Mouse (Mus musculus): ENCODE measurements around the gene Gng2.
A peak's percentile ranks its signal among the peaks of the same experiment; 100 is the strongest.
"Not testable (repeated sequence)": the region's sequence is repeated elsewhere in the genome, so short reads cannot be mapped to it uniquely, and the experiment has no call there.

The Gng2 gene

DNA sequence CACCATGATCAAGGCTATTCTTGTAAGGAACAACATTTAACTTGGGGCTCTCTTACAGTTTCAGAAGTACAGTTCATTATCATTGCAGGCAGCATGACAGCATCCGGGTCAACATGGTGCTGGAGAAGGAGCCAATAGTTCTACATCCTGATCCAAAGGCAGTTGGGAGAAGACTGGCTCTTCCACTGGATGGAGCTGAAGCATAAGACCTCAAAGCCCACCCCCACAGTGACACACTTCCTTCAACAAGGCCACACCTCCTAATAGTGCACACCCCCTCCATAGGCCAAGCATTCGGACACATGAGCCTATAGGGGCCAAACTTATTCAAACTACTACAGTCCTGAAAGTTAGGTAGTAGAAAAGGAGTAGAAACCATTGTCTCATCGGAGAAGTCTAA lies 42.3 kb downstream of the Gng2 start:
- DNase-seq = no peak

DNA sequence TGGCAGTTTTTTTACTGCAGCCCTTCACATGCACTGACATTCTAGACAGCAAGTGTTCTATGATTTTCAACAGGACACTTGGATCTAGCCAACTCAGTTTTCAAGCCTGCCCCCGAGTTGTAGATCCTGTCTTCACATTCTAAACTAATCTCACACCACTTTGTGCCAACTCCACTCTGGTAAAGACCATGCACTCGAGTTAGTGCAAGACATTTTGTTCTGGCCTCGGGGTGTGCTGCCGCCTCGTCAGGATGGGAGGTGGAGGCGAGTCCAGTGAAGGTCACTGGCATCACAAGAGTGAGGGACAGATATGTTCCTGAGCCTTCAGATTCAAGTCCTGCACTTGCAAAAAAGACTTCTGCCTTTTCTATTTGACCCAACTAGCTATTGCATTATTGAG lies 44.1 kb downstream of the Gng2 start:
- no peak for DNase-seq

DNA sequence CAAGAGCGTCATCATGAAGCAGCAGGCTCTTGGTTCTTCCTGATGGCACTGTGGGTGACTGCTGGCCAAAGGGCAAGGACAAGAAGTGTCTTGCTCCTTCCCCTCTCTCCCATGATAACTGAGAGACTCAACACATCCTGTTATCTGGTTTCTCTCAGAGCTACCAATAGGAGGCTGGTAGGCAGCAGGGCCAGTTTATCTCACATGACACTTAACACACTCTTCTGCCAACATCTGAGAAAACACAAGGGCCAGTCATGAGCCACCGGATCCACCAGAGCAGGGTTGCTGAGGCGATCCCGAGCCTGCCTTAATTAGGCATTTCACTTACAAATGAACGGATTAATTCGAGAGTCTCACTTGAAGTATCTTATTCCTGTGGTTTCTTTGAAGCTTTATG lies 49.5 kb downstream of the Gng2 start:
- DNase-seq = no peak

DNA sequence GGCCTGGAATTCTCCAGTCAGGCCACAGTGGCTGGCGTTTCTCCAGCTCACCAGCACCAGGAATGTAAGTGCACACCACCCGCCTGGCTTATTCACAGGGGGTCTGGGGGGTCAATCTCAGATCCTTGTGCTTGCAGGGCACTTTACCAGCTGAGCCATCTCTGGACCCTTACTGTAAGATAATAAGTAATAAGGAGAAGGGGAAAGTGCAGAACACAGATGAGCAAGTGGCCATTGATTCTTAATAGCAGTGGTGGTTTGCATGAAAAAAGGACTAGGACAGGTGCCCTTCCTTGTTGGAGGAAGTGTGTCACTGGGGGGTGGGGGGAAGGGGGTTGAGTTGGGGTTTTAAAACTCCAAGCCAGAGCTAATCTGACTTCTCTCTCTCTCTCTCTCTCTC lies 50.3 kb downstream of the Gng2 start:
- DNase-seq = no peak

DNA sequence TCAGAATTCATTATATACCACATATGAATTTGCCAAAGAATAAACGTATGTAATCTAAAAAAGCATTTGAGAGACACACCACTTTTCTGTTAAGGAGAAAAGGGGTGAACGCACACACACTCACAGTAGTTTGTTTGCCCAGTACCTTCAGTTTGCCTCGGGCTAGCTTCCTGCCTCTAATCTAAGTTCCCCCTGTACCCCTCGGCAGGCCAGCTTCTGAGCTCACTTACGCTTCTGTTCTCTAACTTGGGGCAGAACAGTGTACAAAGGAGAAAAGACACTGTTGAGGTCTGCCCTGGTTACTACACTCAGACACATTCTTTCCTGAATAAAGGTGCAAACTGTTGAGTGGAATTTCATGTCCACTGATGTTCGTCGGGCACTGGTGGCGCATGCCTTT lies 51.1 kb downstream of the Gng2 start:
- DNase-seq = no peak

DNA sequence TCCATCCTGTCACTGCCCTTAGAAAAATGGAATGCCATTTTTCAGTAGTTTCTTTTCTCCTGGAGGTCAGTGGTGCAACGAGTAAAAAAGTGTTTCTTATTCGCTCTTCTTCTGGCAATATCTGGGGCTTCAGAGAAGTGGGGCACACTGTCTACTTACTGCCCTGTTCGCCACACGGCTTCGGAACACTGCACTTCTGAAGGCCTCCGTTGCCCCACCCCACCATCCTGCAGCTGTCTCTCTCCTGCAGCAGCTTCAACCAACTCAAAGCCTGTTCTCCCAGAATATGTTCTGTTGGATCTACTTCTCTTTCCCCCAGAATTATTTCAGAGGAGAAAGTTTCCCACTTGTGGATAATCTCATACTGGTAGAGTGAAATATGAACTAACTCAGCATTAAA lies 52.3 kb downstream of the Gng2 start:
- DNase-seq = no peak

DNA sequence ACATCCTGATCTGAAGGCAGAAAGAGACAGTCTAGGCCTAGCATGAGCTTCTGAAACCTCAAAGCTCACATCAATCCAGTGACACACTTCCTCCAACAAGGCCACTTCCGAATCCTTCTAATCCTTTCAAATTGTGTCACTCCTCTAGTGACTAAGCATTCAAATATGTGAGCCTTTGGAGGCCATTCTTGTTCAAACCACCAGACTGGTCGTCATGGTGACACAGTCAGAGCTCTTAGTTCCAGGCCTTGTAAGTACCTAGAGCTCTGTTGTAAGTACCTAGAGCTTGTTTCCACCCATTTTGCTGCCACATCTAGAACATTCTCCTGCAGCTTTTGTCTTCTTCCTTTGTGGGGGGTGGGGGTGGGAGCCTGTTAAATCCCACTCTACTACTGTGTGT lies 53.3 kb downstream of the Gng2 start:
- no peak for DNase-seq

DNA sequence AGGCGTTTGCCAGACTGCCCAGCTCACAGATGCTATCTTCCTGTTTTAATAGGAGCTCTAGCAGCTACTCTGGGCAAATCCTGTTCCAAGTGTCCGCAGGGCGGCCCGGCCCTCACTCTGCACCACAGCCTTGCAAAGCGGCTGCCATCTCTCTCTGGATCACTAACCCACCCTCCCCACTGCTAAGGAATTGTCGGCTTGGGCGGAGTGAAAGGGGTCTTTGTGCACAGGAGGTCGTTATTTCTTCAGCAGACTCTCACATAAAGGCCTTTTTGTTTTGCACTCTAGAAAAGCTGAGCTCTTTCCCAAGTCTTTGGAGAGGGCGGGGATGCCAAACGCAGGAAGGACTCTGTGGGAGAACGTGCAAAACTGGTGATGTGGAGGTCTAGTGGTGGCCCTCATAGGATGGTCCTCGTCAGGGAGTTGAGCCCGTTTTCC lies 57.2 kb downstream of the Gng2 start:
- DNase-seq = no peak

DNA sequence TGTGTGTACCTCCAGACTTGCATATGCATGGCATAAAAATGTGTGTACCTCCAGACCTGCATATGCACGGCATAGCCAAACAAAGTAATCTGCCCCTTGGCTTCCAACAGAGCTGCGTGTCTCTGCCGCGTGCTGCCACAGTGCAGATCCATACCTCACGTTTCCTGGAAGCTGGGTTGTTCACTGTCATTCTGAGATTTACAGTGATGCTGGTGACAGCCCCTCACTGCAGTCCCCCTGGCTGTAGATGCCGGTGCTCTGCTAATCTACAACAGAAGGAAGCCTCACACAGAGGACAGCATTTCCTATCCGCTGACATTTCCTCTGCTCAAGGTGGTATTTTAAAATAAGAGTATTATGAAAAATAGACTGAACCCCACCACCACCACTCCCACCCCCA lies 57.6 kb downstream of the Gng2 start:
- no peak for DNase-seq

DNA sequence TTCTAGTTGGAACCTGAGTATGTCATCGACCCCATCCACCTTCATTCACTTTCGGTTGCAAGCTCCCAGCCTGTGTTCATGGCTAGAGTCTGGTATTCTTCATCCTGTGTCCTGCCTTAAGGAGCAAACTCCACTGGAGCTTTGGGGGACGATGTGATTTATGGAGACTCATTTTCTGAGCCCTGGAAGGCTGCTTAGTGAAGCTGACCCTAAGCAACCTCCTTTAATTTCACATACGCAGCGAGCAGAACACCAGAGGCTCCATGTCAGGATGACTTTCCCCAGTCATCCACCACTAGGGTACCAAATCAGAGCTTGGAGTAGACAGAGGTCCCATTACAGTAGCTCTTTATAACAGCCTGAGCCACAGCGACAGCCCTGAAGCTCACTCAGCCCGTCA lies 59.9 kb downstream of the Gng2 start:
- no peak for DNase-seq

DNA sequence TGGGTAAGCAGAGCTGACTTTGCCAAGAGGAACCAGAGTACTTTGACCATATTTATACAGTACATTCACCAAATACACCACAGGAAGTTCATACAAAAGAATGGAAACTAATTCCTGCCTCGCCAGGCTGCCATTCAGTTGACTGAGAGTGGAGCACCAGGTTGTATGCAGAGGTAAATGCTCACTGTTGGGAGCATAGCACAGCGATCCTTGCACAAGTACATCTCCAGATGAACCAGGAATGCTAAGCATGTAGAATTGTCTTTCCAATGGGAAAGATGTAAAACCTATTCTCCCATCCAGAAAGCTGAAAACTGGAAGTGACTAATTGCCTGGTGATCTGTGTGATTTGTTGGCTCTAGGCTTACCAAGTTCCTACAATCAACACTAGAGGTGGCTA lies 61.1 kb downstream of the Gng2 start:
- no peak for DNase-seq

DNA sequence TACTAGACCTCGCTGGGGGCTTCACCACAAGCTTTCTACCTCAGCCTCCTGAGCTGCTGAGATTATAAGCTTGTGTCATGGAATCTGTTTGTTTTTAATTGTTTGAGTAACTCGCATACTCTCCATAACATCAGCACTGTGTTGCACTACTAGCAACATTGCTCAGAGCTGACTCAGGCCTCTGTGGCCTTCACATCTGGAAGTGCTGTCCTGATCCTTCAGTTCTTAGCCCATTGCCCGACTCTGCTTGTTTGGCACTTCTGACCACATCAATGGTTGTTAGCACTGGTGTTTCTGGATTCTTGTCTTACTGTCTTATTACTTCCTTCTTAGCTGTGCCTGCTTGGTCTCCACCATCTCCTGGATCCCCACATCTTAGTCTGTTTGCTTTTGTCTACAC lies 64.5 kb downstream of the Gng2 start:
- no peak for DNase-seq

DNA sequence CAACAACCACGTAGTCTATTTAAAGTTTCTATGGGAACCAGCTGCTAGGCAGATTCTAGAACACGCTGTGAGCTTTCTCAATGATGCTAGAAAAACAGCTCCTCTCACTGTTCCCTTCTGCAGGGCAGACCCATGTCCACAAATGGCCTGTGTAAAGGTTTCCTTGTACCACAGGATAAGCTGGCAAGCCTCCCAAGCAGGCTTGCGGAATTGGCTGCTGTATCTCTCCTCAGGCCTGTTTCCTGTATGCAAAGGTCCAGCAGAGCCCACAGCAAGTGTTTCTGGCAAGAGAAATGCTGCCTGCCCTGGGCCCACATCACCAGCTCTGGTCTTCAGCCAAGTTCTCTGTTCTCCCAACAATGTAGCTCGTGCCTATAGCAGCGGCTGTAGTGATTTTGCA lies 71.8 kb downstream of the Gng2 start:
- peak; percentile 72 to 75 for DNase-seq

DNA sequence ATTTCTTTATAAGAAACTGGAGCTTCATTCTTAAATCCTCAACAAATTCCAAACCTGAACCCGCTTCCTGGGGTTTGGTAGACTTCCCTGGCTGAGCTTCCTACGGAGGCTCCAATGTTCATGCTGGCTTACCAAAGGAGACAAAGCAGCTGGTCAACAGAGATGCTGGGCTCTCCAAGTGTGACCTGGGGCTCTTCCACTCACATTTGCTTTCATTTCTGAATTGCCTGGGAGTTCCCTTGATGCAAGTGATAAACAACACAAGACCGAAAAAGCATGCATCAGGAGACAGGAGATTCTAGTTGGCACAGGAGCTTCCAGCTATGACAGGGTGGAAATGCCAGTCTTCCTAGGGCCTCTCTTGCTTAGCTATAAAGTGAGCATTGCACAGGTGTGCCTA lies 72.6 kb downstream of the Gng2 start:
- no peak for DNase-seq

DNA sequence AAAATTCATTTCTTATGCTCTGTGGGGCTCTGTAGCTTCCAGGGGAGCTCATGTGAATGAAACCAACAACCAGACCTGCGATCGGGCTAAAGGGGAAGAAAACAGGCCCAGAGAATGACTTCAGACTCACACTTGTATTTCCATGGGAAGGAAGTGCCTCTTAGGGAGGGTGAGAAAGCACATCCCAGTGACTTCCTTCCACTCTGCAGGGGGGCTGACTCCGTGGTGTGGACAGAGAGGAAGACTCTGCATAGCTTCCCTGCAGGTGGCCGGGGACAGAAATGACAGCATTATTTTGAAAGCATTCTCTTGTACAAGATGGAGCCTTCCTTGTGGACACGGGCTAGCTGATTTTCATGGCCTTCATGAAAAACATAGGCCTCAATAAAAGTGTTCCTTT lies 73.4 kb downstream of the Gng2 start:
- peak; percentile 35 for DNase-seq

DNA sequence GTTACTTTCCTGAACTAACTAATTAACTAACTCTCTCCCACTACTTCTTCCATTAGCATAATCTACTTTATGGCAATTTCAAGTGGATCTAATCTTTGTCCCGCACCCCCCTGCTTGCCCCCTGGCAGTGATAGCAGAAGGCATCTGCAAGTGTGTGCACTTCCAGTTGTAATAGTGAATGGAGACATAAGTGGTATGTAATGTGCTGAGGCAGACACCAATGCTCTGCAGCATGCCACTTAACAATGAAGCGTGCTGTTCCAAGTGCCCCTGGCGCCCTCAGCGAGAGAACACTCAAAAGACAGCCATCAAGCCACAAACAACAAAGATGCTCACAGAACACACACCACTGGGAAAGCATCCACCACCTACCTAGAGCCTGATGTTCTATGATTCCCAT lies 76.9 kb downstream of the Gng2 start:
- DNase-seq = no peak

DNA sequence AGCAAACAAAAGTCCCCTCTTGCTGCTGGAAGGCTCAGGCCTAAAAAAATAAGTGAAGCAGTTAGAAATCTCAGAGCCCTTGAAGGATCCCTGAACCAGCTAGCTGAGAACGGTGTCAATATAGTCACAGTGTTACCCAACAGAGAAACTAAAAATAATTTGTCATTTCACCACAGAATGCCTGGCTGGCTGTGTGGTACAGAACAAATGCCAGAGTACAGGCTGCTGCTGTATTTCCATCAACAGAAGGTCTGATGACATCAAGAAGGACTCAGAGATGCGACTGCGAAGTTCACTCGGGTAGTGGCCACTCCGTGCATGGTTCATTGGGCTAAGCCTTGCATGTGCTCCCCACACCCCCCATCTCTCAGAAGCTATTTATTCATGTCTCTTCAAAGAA lies 89.9 kb downstream of the Gng2 start:
- DNase-seq = no peak

DNA sequence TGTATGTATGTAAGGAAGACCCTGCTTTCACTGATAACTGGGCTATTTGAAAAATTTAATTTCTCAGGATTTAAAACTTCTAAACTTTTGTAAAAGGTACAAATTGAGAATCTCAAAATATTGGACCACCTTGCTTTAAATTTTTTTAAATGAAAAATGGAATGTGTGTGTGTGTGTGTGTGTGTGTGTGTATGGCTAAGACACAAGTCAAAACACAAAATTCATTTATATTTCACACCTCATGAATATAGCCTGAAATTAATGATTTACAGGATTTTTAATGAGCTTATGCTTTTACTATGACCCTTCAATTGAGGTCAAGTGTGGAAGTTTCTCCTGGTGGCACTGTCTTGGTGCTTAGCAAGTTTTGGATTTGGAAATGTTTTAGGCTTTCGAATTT lies 93.0 kb downstream of the Gng2 start:
- DNase-seq = peak in 1 of 2 experiments; percentile 52

DNA sequence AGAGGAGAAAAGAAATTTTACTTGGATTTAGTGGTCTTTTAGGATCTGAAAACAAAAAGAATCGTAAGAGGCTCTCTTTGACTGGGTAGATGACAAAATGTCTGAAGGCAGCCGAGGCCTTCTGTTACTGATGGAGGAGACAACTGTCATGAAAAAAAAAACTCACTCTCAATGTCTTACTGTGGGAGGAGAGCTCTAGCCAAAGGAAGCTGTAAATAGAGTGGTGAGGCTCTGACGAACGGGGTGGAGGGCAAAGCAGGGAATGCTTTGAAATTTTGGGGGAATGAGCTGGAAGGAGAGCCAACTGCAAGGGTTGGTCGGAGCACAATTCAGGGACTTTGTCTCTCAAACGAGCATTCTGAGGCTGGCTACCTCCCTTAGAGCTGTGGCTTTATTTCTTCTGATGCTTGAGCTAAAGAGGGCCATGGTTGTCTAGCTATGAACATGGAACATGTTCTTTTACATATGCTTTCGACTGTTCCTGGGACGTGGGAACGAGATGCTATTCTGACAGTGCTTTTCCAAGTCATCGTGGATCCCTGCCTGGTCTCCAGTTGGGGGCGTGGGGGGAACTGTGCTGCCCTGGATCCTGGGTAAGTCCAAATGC lies 103.1 kb downstream of the Gng2 start:
- no peak for DNase-seq

DNA sequence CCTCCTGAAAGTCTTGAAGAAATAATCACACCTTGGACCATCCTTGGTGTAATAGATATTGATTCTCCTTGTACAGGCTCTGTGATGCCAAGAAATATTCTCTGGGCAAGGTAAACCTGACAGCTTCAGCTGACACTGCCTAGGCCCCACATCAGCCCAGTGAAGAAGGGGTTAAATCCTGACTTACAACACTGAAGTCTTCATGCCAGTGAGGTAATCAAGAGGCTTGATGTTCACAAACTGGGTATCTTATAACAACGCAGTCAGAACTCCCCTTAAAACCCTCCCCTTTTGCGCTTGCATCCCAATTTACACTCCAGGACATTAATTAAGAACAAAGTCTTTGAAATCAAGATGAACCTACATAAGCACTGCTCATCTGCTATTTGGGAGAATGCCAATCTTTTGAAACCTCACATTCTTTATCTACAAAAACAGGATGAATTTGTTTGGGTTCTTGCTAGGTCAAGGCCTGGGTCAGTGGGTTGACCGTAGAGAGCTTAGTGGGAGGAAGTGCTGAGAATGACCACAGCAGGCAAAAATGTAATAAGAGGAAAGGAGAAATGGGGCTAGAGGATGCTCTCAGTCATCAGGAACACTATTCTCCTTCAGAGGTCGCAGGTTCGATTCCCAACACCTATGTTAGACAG lies 110.0 kb downstream of the Gng2 start:
- DNase-seq = peak; percentile 23 to 36

DNA sequence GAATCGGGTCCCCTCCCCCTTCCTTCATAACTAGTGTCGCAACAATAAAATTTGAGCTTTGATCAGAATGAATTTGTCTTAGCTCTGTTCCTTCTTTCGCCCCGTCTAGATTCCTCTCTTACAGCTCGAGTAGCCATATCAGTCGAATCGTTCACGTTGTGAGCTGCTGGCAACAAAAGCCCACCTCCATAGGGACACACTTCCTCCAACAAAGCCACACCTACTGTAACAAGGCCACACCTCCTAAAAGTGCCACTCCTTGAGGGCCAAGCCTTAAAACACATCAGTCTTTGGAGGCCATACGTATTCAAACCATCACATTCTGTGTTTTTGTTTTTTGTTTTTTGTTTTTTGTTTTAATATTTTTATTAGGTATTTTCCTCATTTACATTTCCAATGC lies 112.3 kb downstream of the Gng2 start:
- DNase-seq = not testable (repeated sequence)

DNA sequence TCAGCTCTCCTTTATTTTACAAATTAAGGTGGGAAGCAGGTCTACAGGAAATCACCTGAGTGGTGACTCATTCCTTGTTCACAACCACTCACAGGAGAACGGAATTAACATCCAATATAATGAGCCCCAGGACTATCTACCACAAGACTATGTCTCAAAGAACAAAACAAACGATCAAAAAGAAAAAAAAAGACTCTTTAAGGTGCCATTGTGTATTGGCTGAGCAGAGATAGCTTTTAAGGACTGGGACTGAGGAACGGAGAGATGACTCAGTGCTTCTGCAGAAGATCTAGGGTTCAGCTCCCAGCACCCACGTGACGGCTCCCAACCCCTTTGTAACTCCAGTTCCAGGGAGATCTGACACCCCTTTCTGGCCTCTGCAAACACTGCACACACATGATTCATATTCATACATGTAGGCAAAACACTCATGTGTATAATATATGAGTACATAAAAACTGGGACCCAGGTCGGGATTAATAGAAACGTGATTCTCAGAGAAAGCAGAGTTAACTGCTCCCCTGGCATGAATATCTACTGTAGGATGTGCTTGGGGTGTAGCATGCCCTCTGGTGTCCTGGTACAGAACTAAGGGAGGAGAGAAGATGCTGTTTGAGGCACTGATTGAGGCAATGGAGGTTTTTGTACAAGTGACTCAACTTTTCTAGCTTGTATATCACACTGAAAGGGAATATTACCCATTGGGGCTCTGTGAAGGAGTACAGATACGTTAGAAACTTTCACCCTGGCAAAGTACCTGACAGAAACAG lies 115.9 kb downstream of the Gng2 start:
- peak in 1 of 2 experiments; percentile 20 for DNase-seq

DNA sequence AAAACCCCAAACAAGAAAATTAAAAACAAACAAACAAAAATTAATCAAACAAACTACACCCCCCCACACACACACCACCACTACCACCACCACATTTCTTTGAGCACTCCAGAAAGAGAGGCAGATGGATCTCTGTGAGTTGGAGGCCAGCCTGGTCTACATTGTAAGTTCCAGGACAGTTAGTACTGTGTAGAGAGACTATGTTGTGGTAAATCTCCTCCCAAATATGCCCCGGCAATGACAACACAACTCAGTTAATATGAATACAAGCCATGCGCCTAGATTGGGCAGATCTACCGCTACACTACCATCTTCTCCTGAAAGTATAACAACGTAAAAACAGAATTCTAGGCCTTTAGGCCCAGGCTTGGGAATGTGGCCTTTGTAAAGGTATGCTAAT lies 117.1 kb downstream of the Gng2 start:
- no peak for DNase-seq

All from kidney, postnatal 36 days (tissue).